Mouse (Mus musculus) regulatory T cell (primary cell): ENCODE data around the gene Usp48.

Experiments
- in situ Hi-C: fragments of 300-600 bp; cut with MboI, MseI; formaldehyde crosslinking; loops from one replicate; pipeline ENCODE4 v1.15.1; 2025; ENCODE audit warnings: high pct_unique_total_duplicates

The Usp48 gene

DNA sequence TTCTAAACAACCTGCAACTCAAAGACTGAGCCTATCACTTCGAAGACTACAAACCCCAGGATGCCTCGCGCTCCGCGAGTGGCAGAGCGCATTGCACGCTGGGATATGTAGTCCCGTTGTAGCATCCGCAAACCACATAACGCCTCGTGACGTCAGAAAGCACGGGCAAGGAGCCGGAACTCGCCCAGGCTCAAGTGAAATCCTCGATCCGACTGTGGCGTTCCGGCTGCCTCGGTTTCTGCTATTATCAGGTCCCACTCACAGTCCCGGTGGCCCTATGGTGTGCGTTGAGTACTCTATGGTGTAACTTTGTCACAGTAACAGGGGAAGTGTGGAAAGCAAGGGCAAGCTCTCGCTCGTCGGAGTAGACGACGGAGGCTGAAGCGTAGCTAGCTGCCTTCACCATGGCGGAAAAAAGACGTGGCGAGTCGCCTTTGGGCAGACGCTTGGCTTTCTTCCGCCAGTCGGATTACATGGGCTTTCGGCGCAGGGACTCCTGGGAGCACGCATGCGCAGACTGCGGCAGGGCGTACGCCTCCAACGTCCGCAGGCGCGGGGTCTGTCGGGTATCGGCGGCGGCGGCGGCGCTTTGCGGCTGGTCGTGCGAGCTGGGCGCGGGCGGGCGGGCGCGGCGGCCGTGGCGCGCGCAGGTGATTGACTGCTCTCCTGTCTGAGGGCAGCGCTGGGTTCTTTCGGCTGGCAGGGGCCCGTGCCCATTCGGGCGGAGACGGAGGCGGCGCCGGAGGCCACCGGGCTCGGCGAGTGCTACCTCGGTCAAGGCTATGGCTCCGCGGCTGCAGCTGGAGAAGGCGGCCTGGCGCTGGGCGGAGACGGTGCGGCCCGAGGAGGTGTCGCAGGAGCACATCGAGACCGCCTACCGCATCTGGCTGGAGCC is at the start of gene Usp48:
Gene Usp48 (plus strand): TSS at position 155 of the 895 bp plus-strand sequence.
- in situ Hi-C loops: loop anchor here (10.0 to 25.0 kb wide), 2 partner anchors 1582 to 1601 kb away; partner anchors contain the start of genes Capzb and Eloa

DNA sequence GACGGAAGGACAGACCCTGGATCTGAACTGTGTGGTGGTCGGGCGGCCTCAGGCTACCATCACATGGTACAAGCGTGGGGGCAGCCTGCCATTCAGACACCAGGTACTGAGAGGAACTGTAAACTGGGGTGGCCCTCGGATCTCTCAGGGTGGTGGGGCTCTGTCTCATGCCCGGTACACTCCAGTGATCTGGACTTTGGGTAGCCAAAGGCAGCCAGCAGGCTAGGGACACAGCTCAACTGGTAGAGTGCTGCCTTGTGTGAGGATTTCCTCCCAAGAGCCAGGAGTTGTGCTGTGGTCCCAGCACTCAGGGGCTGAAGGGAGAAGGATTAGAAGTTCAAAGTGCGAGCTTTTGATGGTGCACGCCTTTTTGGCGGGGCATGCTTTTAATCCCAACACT is 48.0 kb upstream of the Usp48 start:
- in situ Hi-C loops: no loop called here

DNA sequence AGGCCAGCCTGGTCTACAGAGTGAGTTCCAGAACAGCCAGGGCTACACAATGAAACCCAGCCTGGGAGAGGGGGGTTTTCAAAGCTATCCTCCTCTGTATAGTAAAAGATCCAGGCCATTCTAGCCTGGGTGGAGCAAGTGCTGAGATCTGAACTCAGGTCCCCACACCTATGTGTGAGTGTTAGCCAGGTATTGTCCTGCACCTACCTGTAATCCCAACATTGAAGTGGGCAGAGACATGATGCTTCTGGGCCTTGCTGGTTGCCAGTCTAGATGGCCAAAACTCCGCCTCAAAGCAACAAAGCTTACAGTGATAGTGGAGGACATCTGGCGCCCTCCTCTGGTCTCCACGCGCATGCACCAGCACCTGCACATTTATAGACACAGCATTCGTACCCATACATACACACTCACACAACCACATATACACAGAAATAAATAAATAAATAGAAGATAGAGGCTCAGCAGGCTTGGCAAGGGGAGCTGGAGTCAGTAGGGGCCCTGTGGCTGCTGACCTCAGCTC is 47.5 kb upstream of the Usp48 start:
- in situ Hi-C loops: no loop called here

DNA sequence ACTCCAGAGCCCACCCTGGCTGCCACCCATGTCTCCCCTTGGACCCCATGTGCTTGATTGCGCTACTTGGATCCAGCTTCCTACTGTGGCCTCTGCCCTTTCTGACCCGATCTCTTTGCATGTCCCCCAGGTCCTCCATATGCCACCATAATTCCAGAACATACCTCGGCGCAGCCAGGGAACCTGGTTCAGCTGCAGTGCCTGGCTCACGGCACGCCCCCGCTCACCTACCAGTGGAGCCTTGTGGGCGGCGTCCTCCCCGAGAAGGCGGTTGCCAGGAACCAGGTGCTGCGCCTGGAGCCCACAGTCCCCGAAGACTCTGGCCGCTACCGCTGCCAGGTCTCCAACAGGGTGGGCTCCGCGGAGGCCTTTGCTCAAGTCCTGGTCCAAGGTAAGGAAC is 40.1 kb upstream of the Usp48 start:
- in situ Hi-C loops: loop anchor here (10.0 kb wide), 1 partner anchor 239 kb away; no protein-coding TSS in a partner anchor

DNA sequence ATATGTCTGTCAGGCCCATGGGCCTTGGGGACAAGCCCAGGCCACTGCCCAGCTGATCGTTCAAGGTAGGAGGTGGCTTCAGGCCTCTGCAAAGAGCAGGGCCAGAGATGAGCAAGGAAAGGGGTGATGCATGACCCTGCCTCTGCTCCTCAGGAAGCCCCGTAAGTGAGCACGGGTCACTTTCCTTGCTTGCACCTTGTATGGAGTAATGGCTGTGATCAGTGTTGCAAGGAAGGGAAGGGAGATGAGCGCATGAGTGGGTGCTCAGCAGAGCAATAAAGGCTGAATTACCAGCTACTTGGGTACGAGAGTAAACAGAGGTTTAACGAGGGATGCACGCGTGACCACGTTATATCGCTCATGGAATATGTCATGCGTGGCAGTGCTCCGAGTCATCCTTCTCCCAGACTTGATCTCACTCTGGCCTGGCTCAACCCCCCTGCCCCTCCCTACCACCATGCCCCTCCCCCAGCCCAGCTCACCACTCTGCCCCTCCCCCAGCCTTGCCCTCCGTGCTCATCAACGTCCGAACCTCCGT is 36.8 kb upstream of the Usp48 start:
- in situ Hi-C loops: loop anchor here (10.0 kb wide), 1 partner anchor 242 kb away; no protein-coding TSS in a partner anchor

DNA sequence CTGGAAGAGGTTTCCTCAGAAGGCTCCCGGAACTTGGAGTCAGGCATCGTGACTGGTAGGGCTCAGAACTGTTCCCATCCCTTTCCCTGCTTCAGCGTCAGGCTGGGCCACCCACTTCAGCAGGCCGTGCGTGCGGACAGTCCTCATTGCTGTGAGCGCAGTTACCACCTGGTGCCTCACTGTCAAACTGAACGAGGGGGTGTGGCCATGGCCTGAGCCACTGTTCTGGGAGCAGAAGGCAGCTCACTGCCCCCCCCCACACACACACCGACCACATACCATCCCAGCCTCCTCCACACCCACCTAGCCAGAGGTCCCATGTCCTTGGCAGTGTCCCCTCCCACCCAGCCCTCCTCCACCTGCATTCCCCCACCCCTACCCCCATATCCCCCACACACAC is 23.7 kb upstream of the Usp48 start:
- in situ Hi-C loops: no loop called here

DNA sequence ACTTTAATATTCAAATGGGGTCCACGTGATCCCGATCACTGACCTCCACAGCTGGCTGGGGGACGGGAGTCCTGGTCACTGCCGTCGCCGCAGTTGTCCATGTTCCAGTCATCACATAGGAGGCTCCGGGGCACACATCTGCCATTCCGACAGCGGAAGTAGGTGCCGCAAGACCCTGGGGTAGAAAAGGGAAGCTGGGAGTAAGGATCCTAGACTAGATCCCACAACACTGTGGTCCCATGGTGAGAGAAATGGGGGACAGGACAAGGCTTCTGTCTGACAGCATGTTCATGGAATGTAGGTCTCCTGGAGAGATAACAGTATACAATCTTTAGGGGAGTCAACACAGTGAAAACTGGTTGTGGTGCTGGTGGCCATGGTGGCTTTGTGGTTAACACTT is 19.1 kb upstream of the Usp48 start, which contains the start of gene Ldlrad2:
Gene Ldlrad2 (minus strand): TSS at position 101 of the 400 bp plus-strand sequence.
- in situ Hi-C loops: no loop called here

DNA sequence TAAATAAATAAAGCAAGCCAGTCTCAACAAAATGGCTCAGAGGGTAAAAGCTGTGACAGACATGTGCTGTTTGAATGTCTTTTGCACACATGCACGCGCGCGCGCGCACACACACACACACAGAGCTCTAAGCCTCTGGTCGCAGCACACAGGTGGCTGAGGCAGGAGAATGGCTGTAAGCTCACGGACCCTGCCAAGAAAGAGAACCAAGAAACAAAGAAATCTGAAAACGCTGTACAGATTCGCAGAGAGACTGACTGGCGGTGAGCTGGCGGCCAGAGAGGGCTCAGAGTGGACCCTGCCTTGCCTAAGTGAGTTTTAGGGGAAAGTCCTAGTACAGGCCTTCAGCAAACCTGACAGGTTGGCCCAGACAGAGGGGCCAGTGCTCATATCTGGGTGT is 16.1 kb upstream of the Usp48 start:
- in situ Hi-C loops: loop anchor here (25.0 kb wide), 1 partner anchor 1565 kb away; the partner anchor contains the start of gene Eloa

DNA sequence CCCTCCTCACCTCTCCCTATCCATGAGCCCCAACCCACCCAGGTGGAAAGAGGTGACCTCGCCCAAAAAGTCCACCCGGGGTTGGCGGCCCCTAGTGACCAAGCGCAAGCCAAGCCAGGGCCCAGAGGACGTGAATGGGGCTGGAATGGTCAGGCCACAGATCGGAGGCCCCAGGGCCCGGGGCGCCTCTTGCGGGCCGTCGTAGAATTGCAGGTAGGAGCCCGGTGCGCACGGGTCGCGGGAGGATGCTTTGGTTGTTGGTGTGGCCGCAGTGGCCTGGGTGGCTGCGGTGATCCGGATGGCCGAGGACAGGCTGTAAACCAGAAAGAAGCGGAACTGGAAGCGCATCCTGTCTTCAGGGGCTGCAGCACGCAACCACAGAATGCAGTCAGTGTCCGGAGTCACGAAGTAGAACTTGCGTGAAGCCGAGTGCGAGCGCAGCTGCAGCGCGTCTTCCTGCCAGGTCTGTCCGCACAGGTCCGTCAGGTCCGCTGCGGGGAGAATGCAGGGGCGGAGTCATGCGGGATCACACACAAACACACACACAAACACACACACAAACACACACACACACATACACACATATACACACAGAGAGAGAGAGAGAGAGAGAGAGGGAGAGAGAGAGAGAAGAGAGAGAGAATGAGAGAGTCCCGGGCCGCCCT is 15.2 kb upstream of the Usp48 start:
- in situ Hi-C loops: loop anchor here (25.0 kb wide), 1 partner anchor 1566 kb away; the partner anchor contains the start of gene Eloa

DNA sequence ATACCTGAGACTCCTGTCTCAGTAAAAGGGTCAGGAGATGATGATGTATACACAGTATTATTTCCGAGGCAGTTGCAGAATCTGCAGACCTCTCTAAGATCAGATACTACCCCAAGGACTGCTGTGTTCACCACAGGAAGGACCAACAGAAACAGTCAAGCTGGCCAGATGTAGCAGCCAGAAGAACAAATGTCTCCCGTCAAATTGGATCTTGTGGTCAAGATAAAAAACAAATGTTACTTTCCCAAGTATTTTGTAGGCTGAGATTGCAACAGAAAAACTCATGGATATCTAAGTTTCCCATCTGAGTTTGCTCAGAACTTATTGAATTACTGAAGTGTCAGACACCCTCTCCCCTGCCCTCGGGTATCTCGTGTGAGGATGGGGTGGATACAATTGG is 13.8 kb upstream of the Usp48 start:
- in situ Hi-C loops: loop anchor here (25.0 kb wide), 1 partner anchor 1567 kb away; the partner anchor contains the start of gene Eloa

DNA sequence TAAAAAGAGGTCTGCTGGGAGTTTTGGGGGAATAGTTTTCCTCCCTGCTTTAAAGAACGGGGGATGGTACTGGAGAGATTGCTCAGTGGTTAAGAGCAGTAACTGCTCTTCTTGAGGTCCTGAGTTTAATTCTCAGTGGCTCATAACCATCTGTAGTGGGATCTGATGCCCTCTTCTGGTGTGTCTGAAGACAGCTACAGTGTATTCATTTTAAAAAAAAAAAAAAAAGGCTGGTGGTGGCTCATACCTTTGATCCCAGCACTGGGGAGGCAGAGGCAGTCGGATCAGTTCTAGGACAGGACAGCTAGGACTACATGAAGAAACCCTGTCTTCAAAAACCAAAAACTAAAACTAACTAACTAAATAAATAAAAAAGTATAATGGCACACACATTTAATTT is 13.3 kb upstream of the Usp48 start:
- in situ Hi-C loops: loop anchor here (25.0 kb wide), 1 partner anchor 1568 kb away; the partner anchor contains the start of gene Eloa

DNA sequence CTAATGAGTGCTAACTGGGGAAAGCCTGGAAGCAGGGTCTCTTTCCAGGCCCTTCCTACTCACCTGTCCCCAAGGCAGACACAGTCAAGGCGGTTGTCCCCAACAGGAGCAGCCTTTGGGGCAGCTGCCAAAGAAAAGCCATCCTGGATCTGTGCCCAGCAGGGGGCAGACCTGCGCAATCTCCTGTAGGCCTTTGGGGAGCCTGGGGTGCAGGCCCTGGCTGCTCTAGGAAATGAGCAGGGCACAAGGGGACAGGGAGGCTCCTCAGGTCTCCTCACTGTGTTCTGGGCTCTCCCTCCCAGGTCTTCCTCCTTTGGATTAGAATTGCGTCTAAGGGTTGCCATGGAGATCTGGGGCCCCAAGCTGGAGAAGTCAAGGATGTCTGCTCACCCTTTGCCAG is 11.7 kb upstream of the Usp48 start:
- in situ Hi-C loops: loop anchor here (25.0 kb wide), 1 partner anchor 1570 kb away; the partner anchor contains the start of gene Eloa

DNA sequence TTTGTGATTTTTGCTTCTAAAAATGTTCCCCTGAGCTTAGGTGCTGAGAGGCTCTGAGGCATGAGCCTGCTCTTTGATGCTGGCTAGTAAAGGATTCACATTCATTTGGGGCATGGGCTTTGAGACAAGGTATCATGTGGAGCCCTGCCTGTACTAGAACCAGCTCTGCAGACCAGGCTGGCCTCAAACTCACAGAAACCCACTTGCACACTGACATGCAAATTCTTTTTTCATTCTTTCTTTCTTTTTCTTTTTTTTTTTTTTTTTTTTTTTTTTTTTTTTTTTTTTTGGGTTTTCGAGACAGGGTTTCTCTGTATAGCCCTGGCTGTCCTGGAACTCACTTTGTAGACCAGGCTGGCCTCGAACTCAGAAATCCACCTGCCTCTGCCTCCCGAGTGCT is 4.5 kb upstream of the Usp48 start:
- in situ Hi-C loops: loop anchor here (25.0 kb wide), 1 partner anchor 1577 kb away; the partner anchor contains the start of gene Eloa

DNA sequence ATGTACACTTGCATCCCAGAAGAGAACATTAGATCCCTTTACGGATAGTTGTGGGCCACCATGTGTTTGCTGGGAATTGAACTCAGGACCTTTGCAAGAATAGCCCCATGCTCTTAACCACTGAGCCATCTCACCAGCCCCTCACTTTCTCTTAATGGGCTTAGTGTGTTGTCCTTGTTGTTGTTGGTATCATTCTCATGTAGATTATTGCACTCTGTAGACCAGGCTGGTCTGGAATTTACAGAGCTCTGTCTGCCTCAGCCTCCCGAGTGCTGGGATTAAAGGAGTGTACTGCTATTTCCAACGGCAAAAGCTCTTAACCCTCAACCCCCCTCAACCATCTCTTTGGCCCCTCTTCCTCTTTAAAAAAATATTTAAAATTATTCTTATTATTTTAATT is 4.0 kb upstream of the Usp48 start:
- in situ Hi-C loops: loop anchor here (25.0 kb wide), 1 partner anchor 1577 kb away; the partner anchor contains the start of gene Eloa

DNA sequence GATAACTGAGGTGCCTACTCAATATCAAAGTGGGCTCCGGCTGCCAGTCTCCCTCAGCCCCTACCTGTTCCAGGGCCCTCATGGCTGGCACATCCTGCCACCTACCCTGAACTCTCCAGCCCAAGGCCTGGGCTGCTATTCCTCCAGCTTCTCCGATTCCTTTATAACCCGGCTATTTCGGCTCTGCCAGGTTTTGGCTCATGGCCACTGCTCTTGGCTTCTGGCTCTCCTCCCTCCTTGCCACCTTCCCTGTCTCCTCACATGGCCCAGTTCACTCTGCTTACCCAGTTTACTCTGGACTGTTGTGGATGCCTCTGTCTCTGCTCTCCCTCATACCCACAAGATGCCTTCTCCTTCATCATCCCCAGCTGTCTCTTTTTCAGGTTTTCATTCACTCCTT is 2.6 kb upstream of the Usp48 start:
- in situ Hi-C loops: loop anchor here (10.0 to 25.0 kb wide), 2 partner anchors 1579 to 1604 kb away; partner anchors contain the start of genes Capzb and Eloa

DNA sequence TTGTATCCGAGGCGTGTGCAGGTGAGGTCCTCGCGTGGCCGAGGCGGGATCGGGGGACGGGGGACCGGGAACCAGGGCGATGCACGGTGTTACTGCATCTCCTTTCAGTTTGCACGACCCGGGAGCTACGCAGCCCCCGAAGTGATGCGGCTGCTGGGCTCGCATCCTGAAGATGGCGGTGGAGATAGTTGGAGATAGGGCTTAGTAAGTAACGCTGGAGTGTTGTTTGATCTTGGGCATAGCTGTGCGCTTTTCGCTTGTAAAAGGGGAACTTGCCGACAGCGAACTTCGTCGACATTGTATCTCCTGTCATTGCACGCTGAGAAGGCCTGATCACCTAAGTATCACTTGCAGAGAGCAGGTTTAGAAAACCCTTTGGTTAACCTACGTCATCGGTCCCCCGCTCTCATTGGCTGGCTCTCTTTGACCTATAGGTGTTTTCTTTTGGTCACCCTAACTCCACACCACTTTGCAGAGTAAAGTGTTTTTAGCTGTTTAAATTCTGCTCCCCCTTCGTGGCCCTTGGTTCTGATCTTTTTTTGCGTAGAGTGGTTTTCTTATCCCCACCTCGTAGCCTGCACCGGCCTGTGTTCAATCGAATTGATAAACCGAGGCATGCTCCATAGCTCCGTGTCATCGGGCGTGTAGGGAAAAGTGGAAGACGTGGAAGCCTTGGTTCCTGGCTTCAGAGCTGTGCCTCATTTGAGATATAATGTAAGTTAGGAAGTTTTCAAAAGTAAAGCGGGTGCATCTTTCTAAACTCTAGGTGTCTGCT is 1.1 kb downstream of the Usp48 start:
- in situ Hi-C loops: loop anchor here (10.0 to 25.0 kb wide), 2 partner anchors 1582 to 1600 kb away; partner anchors contain the start of genes Capzb and Eloa

DNA sequence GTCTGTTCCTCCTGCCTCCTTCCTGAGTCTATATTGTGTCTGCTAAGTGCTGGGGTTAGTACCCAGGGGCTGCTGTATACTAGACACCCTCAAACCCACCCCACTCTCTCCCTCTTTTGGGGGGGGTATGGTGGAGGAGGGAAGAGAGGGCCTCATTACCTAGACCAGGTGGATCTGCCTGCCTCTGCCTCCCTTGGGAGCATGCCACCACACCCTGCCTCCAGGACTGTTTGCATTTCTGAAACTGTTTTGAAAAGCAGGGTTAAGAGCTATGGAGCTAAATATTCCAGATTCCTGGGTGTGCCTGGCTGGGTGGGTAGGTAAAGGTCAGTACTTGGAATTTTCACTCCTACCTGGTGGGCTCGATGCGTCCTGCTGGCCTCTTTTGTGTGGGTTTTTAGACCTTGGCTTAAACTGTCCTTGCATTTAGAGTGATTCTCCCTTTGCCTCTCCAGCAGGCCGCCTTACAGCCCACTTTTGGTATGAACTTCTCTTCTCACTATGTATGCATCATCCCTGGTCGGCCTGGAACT is 3.6 kb downstream of the Usp48 start:
- in situ Hi-C loops: loop anchor here (10.0 to 25.0 kb wide), 2 partner anchors 1585 to 1598 kb away; partner anchors contain the start of genes Capzb and Eloa

DNA sequence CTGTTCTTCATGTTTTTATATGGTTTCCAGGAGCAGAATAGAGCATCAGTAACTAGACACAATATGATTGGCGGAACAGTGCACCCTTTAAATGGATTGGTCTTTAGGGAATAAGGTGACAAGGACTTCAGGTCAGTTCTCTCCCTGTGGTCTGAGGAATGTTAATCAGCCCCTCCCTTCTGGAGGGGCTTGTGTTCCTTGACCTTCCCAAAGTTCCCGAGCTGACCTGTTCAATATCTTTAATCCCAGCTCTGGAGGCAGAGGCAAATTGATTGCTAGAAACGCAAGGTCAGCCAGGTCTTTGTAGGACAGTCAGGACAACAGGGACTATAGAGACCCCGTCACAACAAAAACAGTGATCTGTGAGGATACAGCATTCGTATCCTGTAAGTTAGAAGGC is 5.0 kb downstream of the Usp48 start:
- in situ Hi-C loops: loop anchor here (10.0 to 25.0 kb wide), 2 partner anchors 1586 to 1596 kb away; partner anchors contain the start of genes Capzb and Eloa

DNA sequence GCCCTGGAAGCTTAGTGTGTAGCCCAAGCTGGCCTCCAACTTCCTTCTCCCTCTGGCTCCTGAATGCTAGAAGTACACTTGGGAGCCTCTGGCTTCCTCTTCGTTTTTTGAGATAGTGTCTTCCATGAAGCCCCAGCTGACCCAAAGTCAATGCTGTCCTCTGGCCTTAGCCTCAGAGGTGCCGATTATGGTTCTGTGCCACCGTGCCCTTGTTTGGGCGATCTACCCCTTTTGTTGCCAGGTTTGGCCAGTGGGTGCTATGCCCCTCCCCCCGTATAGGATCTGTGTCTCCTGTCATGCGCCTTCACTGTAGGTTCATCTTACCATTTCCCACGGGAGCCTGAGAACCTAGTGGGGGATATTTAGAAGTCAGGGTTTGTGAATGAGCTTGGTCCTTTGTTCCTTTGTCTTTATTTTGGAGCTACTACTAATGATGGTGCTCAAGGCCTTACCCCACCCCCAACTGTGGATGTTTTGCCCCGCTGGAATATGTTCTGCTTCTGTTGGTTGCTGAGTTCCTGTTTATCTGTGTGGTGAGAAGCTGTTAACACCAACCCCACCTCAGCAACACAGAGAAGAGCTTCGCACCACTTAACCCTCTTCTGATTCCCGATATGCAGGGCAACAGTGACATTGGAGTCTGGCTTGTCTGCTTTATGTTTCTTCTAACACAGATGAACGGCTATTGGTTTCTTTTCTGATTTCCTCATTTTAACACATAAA is 10.1 kb downstream of the Usp48 start:
- in situ Hi-C loops: no loop called here
